Mouse (Mus musculus) CH12.LX (cell line): ENCODE measurements around the gene Srsf7. TPM values are rescaled to one million over a fixed set of nuclear protein-coding genes. Genes with fewer than 3 reads are reported as not detected.

Source experiments
- DNase-seq: peaks from one replicate; pipeline ENCODE4 v3.0.0-alpha.2; 2013; ENCODE audit errors: extremely low read depth
- H3K27ac ChIP-seq: 2 replicates; pipeline ENCODE4 v1.5.1; 2012; ENCODE audit warnings: low read depth, mild to moderate bottlenecking, control low read depth, moderate library complexity; ENCODE audit not compliant: insufficient read depth
- H3K27me3 ChIP-seq: replicated peaks from 2 replicates; pipeline ENCODE3; 2012; ENCODE audit warnings: inconsistent platforms
- H3K36me3 ChIP-seq, 2 experiments: replicated peaks in 1 of 2; 2 replicates each; pipeline versions ENCODE3 to v1.6.1; 2012; ENCODE audit warnings: inconsistent platforms in 1 of 2, low read length in 1 of 2, mild to moderate bottlenecking in 1 of 2, mixed read lengths in 1 of 2, moderate library complexity in 1 of 2; ENCODE audit not compliant: control insufficient read depth in 1 of 2, insufficient read depth in 1 of 2
- H3K4me1 ChIP-seq, 2 experiments: 2 replicates each; pipeline ENCODE4 v1.6.1; 2012; ENCODE audit warnings: inconsistent platforms in 1 of 2, moderate library complexity in 1 of 2; ENCODE audit not compliant: insufficient read depth in 2 of 2, control insufficient read depth in 1 of 2
- H3K4me2 ChIP-seq: 2 replicates; pipeline ENCODE4 v1.6.1; 2012; ENCODE audit warnings: low read depth, mild to moderate bottlenecking, control low read depth; ENCODE audit not compliant: poor library complexity, insufficient read depth, severe bottlenecking
- H3K4me3 ChIP-seq, 3 experiments: fragments of 150-350 bp in 1 of 3; sonication (generic) in 1 of 3; replicated peaks in 1 of 3; 2 replicates each; pipeline versions ENCODE3 to v1.5.1; 2011 to 2012; ENCODE audit warnings: low read depth in 2 of 3, low read length in 2 of 3, mild to moderate bottlenecking in 2 of 3, moderate library complexity in 2 of 3, control low read depth in 1 of 3, improper control_type of control experiment in 1 of 3, inconsistent platforms in 1 of 3, mixed read lengths in 1 of 3; ENCODE audit not compliant: poor library complexity in 1 of 3
- H3K79me2 ChIP-seq: replicated peaks from 2 replicates; pipeline ENCODE4 v1.6.1; 2012; ENCODE audit warnings: mild to moderate bottlenecking, moderate library complexity; ENCODE audit not compliant: control insufficient read depth, poor library complexity, insufficient read depth, severe bottlenecking; ENCODE audit errors: extremely low read depth
- H3K9ac ChIP-seq: 2 replicates; pipeline ENCODE4 v1.6.1; 2012; ENCODE audit warnings: low read depth, mild to moderate bottlenecking, control low read depth, moderate library complexity; ENCODE audit not compliant: insufficient read depth
- H3K9me3 ChIP-seq: replicated peaks from 2 replicates; pipeline ENCODE3; 2012; ENCODE audit warnings: low read length, inconsistent platforms, mixed read lengths
- BHLHE40 ChIP-seq: IDR thresholded peaks from 2 replicates; pipeline ENCODE4 v1.6.1; 2011; ENCODE audit warnings: mild to moderate bottlenecking, low read depth, low read length, improper control_type of control experiment
- CHD2 ChIP-seq: IDR thresholded peaks from 2 replicates; pipeline ENCODE4 v1.6.1; 2011; ENCODE audit warnings: low read length, improper control_type of control experiment
- CTCF ChIP-seq, 2 experiments: IDR thresholded peaks in 1 of 2; conservative IDR thresholded peaks in 1 of 2; 2 replicates each; pipeline ENCODE4 v1.5.1; 2011 to 2012; ENCODE audit warnings: low read depth in 2 of 2, low read length in 2 of 2, improper control_type of control experiment in 1 of 2, inconsistent platforms in 1 of 2, mild to moderate bottlenecking in 1 of 2, moderate library complexity in 1 of 2
- E2F4 ChIP-seq: IDR thresholded peaks from 2 replicates; pipeline ENCODE4 v1.6.1; 2011; ENCODE audit warnings: low read depth, low read length, improper control_type of control experiment; ENCODE audit not compliant: insufficient replicate concordance
- EP300 ChIP-seq: IDR thresholded peaks from 2 replicates; pipeline ENCODE4 v1.6.1; 2011; ENCODE audit warnings: low read length, improper control_type of control experiment
- ETS1 ChIP-seq: conservative IDR thresholded peaks from 2 replicates; pipeline ENCODE4 v1.6.1; 2012; ENCODE audit warnings: low read depth, mild to moderate bottlenecking, inconsistent platforms, low read length, improper control_type of control experiment, moderate library complexity
- GABPA ChIP-seq: IDR thresholded peaks from 2 replicates; pipeline ENCODE4 v1.6.1; 2012; ENCODE audit warnings: low read depth, low read length, improper control_type of control experiment, inconsistent platforms; ENCODE audit not compliant: insufficient replicate concordance
- HCFC1 ChIP-seq: IDR thresholded peaks from 2 replicates; pipeline ENCODE4 v1.6.1; 2012; ENCODE audit warnings: low read depth, mild to moderate bottlenecking, inconsistent platforms, low read length, improper control_type of control experiment
- IRF4 ChIP-seq: IDR thresholded peaks from 2 replicates; pipeline ENCODE4 v1.6.1; 2014; ENCODE audit warnings: low read depth, mild to moderate bottlenecking, inconsistent platforms, low read length, improper control_type of control experiment
- JUN ChIP-seq: IDR thresholded peaks from 2 replicates; pipeline ENCODE4 v1.6.1; 2011; ENCODE audit warnings: low read depth, mild to moderate bottlenecking, low read length, improper control_type of control experiment, moderate library complexity; ENCODE audit not compliant: insufficient read depth
- JUND ChIP-seq: conservative IDR thresholded peaks from 2 replicates; pipeline ENCODE4 v1.6.1; 2011; ENCODE audit warnings: low read depth, low read length, improper control_type of control experiment
- MAFK ChIP-seq: IDR thresholded peaks from 2 replicates; pipeline ENCODE4 v1.6.1; 2011; ENCODE audit warnings: low read length, improper control_type of control experiment; ENCODE audit not compliant: insufficient replicate concordance
- MAZ ChIP-seq: IDR thresholded peaks from 2 replicates; pipeline ENCODE4 v1.6.1; 2012; ENCODE audit warnings: low read depth, mild to moderate bottlenecking, inconsistent platforms, low read length, improper control_type of control experiment, moderate library complexity
- MEF2A ChIP-seq: IDR thresholded peaks from 2 replicates; pipeline ENCODE4 v1.6.1; 2014; ENCODE audit warnings: low read depth, mild to moderate bottlenecking, inconsistent platforms, low read length, improper control_type of control experiment, borderline replicate concordance
- MYC ChIP-seq: IDR thresholded peaks from 2 replicates; pipeline ENCODE4 v1.6.1; 2011; ENCODE audit warnings: low read depth, mild to moderate bottlenecking, improper control_type of control experiment, low read length
- NRF1 ChIP-seq: IDR thresholded peaks from 2 replicates; pipeline ENCODE4 v1.6.1; 2014; ENCODE audit warnings: low read depth, mild to moderate bottlenecking, inconsistent platforms, low read length, improper control_type of control experiment, moderate library complexity
- PAX5 ChIP-seq: IDR thresholded peaks from 2 replicates; pipeline ENCODE4 v1.6.1; 2012; ENCODE audit warnings: low read length, inconsistent platforms, mixed read lengths
- POLR2A ChIP-seq: IDR thresholded peaks from 2 replicates; pipeline ENCODE4 v1.6.1; 2011; ENCODE audit warnings: low read depth, mild to moderate bottlenecking, improper control_type of control experiment, low read length
- POLR2AphosphoS2 ChIP-seq: IDR thresholded peaks from 2 replicates; pipeline ENCODE4 v1.6.1; 2011; ENCODE audit warnings: low read depth, low read length, improper control_type of control experiment
- SIN3A ChIP-seq: IDR thresholded peaks from 2 replicates; pipeline ENCODE4 v1.6.1; 2012; ENCODE audit warnings: low read length, improper control_type of control experiment, inconsistent platforms
- SMC3 ChIP-seq: IDR thresholded peaks from 2 replicates; pipeline ENCODE4 v1.6.1; 2011; ENCODE audit warnings: low read depth, low read length, improper control_type of control experiment
- TBP ChIP-seq: conservative IDR thresholded peaks from 2 replicates; pipeline ENCODE4 v1.6.1; 2011; ENCODE audit warnings: low read depth, low read length, improper control_type of control experiment
- USF1 ChIP-seq: IDR thresholded peaks from 2 replicates; pipeline ENCODE4 v1.6.1; 2014; ENCODE audit warnings: low read depth, mild to moderate bottlenecking, inconsistent platforms, low read length, improper control_type of control experiment
- ZC3H11A ChIP-seq: IDR thresholded peaks from 2 replicates; pipeline ENCODE4 v1.6.1; 2012; ENCODE audit warnings: low read depth, mild to moderate bottlenecking, inconsistent platforms, low read length, improper control_type of control experiment
- ZMIZ1 ChIP-seq: IDR thresholded peaks from 2 replicates; pipeline ENCODE4 v1.6.1; 2012; ENCODE audit warnings: low read depth, mild to moderate bottlenecking, inconsistent platforms, low read length, improper control_type of control experiment
- ZNF384 ChIP-seq: IDR thresholded peaks from 2 replicates; pipeline ENCODE4 v1.6.1; 2012; ENCODE audit warnings: low read depth, low read length, improper control_type of control experiment, inconsistent platforms
- dilution Hi-C: fragments of 300-500 bp; cut with MboI; formaldehyde crosslinking; loops from 2 replicates; pipeline ENCODE4 v1.14.3; 2020; ENCODE audit warnings: low sequenced_read_pairs; ENCODE audit not compliant: extremely low pct_unique_long_range_greater_than_20kb, extremely low pct_ligation_motif_present
- in situ Hi-C: fragments of 300-500 bp; cut with MboI; formaldehyde crosslinking; loops from 3 replicates; pipeline ENCODE4 v1.14.3; 2019; ENCODE audit warnings: low sequenced_read_pairs, low pct_ligation_motif_present, low pct_unique_long_range_greater_than_20kb, mixed read lengths
- polyA plus RNA-seq: library from polyadenylated mRNA; unstranded; fragments of >175 nt; gene quantifications from 2 replicates; pipeline ENCODE4 v1.2.1, GENCODE M21; 2012; ENCODE audit warnings: low read depth; ENCODE audit not compliant: insufficient read length
- total RNA-seq, 2 experiments: library from RNA; depleted of rRNA; stranded (reverse); fragments of 300-350 nt in 1 of 2; fragments of >200 nt in 1 of 2; gene quantifications; 2 replicates each; pipeline ENCODE4 v1.2.3; 2012 to 2014

Gene Srsf7
- total and polyA plus RNA-seq, 3 experiments, result 268 to 442 (median 383) TPM

GRCm38 (mm10) chr17:80172761-80173160 is 34.3 kb downstream of the Srsf7 start:
- DNase-seq, result peak; percentile 67
- Histone ChIP-seq H3K27ac (no peak overlapping the region), H3K4me2 (peak overlapping the region; percentile 92), H3K4me3 (no peak overlapping the region), H3K4me1 (peaks cover 20 to 57% of the 10 kb centered on the region in 2 experiments), H3K27me3 (no peaks in the 10 kb centered on the region), H3K36me3 (no peaks in the 10 kb centered on the region), H3K79me2 (no peaks in the 10 kb centered on the region), H3K9ac (no peak overlapping the region), H3K9me3 (no peaks in the 10 kb centered on the region)
- TF ChIP-seq E2F4 (no peak), CTCF (conservative IDR thresholded peaks at IDR 0.05 in 1 of 2, IDR thresholded peaks at IDR 0.05 in 1 of 2; ENCODE audit: low read depth in 2 of 2, low read length in 2 of 2) (no peak), HCFC1 (no peak), MYC (no peak), MAZ (no peak), CHD2 (0 out of 2 replicates have a peak, but pooled peaks have one; percentile 15), EP300 (0 out of 2 replicates have a peak, but pooled peaks have one; percentile 26), NRF1 (no peak), BHLHE40 (no peak), JUN (peak; percentile 42; the same call in 1 of the 2 replicates), ETS1 (0 out of 2 replicates have a peak, but pooled peaks have one; percentile 18), PAX5 (no peak), JUND (peak; percentile 21; the same call in 1 of the 2 replicates), SIN3A (0 out of 2 replicates have a peak, but pooled peaks have one; percentile 43), TBP (no peak), POLR2A (no peak), GABPA (no peak), ZC3H11A (no peak)
- in situ Hi-C loops, result loop anchor here (5.0 to 10.0 kb wide), 2 partner anchors 48 to 110 kb away; partner anchors contain the start of genes Galm and Hnrnpll
- dilution Hi-C loops, result no loop called here

DNA sequence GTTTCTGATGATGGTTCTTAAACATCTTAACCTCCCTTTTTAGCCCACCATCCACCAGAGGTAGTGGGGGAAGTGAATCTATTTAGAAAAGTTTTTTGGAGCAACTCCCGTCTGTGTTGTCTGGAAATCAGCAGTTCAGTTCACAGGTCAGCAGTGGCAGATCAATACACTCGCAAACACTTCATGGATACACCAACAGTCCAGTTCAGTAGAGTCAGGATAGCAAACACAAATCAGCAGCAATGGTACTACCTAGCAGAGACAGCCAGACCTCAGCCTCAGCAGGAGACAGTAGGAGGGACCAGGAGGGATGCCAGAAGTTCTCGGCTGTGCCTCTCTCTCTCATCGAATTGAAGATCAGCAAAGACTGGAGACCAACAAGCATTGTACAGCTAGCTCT is 35.2 kb downstream of the Srsf7 start:
- peaks cover 27 to 64% of the 10 kb centered on the region in 2 experiments for H3K4me1 ChIP-seq
- in situ Hi-C loops, result loop anchor here (5.0 to 10.0 kb wide), 2 partner anchors 47 to 110 kb away; partner anchors contain the start of genes Galm and Hnrnpll
- H3K79me2 ChIP-seq, result no peaks in the 10 kb centered on the region

More for the DNA sequence above, 35.2 kb downstream of the Srsf7 start:
- dilution Hi-C loops, result no loop called here
- TF ChIP-seq CTCF (conservative IDR thresholded peaks at IDR 0.05 in 1 of 2, IDR thresholded peaks at IDR 0.05 in 1 of 2; ENCODE audit: low read depth in 2 of 2, low read length in 2 of 2) (no peak), USF1 (no peak), MEF2A (no peak), MAFK (no peak), MYC (no peak), IRF4 (no peak), PAX5 (no peak), CHD2 (no peak), SMC3 (no peak), JUN (no peak), ZC3H11A (no peak), ZMIZ1 (no peak), EP300 (no peak), MAZ (no peak), ZNF384 (no peak), POLR2AphosphoS2 (no peak)
- Histone ChIP-seq H3K9ac (no peak overlapping the region), H3K4me2 (no peak overlapping the region), H3K36me3 (no peaks in the 10 kb centered on the region), H3K9me3 (no peaks in the 10 kb centered on the region), H3K27ac (no peak overlapping the region), H3K27me3 (peaks cover 3% of the 10 kb centered on the region), H3K4me3 (no peak overlapping the region)
- DNase-seq, result no peak
